Comparison of ENCODE assay signal across 10 mouse cellular contexts in genomic region chr8:116671543-116671942, GRCm38 (mm10).
DNase-seq lines count a peak whose midpoint lies in the region; ATAC-seq and TF ChIP-seq lines count a peak whose summit lies in the region.
"Had no signal": no experiment of that assay in that cellular context is flagged by ENCODE, and none has a peak within 500 bp of the region (broad histone marks: within the 10 kb centered on the region; RNA-seq: fewer than 3 reads in every experiment).

No protein-coding gene starts in this region.

- H3K4me2 ChIP-seq in kidney, postnatal 0 days (ENCODE audit: low read length) = no peak overlapping the region
- no peak overlapping the region for H3K4me2 ChIP-seq in kidney, embryonic 16.5 days (replicated peaks; ENCODE audit: low read depth, low read length)
- no peak overlapping the region for H3K4me2 ChIP-seq in liver, embryonic 14.5 days (ENCODE audit: low read depth)
- H3K4me2 ChIP-seq: heart, embryonic 15.5 days; midbrain, embryonic 13.5 days had no signal

- H3K36me3 ChIP-seq in kidney, postnatal 0 days (ENCODE audit: insufficient read depth, low read length) = no peaks in the 10 kb centered on the region
- H3K36me3 ChIP-seq in kidney, embryonic 16.5 days (ENCODE audit: insufficient read depth, low read length) = peaks cover 3% of the 10 kb centered on the region; the same call in 1 of the 2 replicates
- no peaks in the 10 kb centered on the region for H3K36me3 ChIP-seq in liver, embryonic 14.5 days (replicated peaks; ENCODE audit: control insufficient read depth, insufficient read depth, low read depth)
- H3K36me3 ChIP-seq: heart, embryonic 15.5 days; midbrain, embryonic 13.5 days had no signal

- no peak for TF ChIP-seq EP300 in liver, embryonic 14.5 days (IDR thresholded peaks at IDR 0.05; ENCODE audit: low read depth)

- TF ChIP-seq CTCF in kidney, postnatal 0 days (IDR thresholded peaks at IDR 0.05; ENCODE audit: low read depth) = peak; percentile 53
- 0 out of 2 replicates have a peak, but pooled peaks have one; percentile 16 for TF ChIP-seq CTCF in liver, embryonic 14.5 days (IDR thresholded peaks at IDR 0.05; ENCODE audit: low read depth)

- no peaks in the 10 kb centered on the region for H3K27me3 ChIP-seq in kidney, postnatal 0 days (ENCODE audit: insufficient read depth, low read length)
- H3K27me3 ChIP-seq in kidney, embryonic 16.5 days (ENCODE audit: insufficient read depth, low read length) = no peaks in the 10 kb centered on the region
- no peaks in the 10 kb centered on the region for H3K27me3 ChIP-seq in liver, embryonic 14.5 days (ENCODE audit: control insufficient read depth, insufficient read depth, low read length)
- H3K27me3 ChIP-seq: heart, embryonic 15.5 days; midbrain, embryonic 13.5 days had no signal

- H3K9ac ChIP-seq in kidney, postnatal 0 days (ENCODE audit: low read depth, low read length) = no peak overlapping the region
- H3K9ac ChIP-seq in kidney, embryonic 16.5 days (replicated peaks; ENCODE audit: low read length) = no peak overlapping the region
- no peak overlapping the region for H3K9ac ChIP-seq in liver, embryonic 14.5 days (replicated peaks)
- H3K9ac ChIP-seq: heart, embryonic 15.5 days; midbrain, embryonic 13.5 days had no signal

- no peaks in the 10 kb centered on the region for H3K9me3 ChIP-seq in kidney, postnatal 0 days (replicated peaks; ENCODE audit: low read length)
- H3K9me3 ChIP-seq in kidney, embryonic 16.5 days (ENCODE audit: low read length) = peaks cover 6% of the 10 kb centered on the region; the same call in 1 of the 2 replicates
- H3K9me3 ChIP-seq in liver, embryonic 14.5 days (ENCODE audit: control insufficient read depth, low read length) = no peaks in the 10 kb centered on the region
- H3K9me3 ChIP-seq: heart, embryonic 15.5 days had no signal

- ATAC-seq in kidney, postnatal 0 days (replicated peaks; ENCODE audit: low FRiP score, low read depth) = no peak
- no peak for ATAC-seq in kidney, embryonic 16.5 days (ENCODE audit: low FRiP score, low TSS enrichment)
- ATAC-seq in liver, embryonic 14.5 days (ENCODE audit: insufficient read depth) = no peak
- ATAC-seq: midbrain, embryonic 13.5 days had no signal

- H3K27ac ChIP-seq in kidney, postnatal 0 days = no peak overlapping the region
- no peak overlapping the region for H3K27ac ChIP-seq in kidney, embryonic 16.5 days (ENCODE audit: low read length)
- no peak overlapping the region for H3K27ac ChIP-seq in liver, embryonic 14.5 days
- H3K27ac ChIP-seq: heart, embryonic 15.5 days; midbrain, embryonic 13.5 days had no signal

- peak; percentile 17 for DNase-seq in adrenal gland, postnatal 10 days
- DNase-seq in adrenal gland, adult 2 months = no peak
- peak; percentile 14 for DNase-seq in kidney, postnatal 0 days (ENCODE audit: low spot score)
- DNase-seq in WW6 (ENCODE audit: low read depth, low spot score) = peak; percentile 28
- DNase-seq in liver, embryonic 14.5 days (ENCODE audit: low read depth in 3 of 3, low spot score in 3 of 3) = no peak
- DNase-seq in Muller cell, postnatal 12 days (ENCODE audit: inconsistent ontology term) = no peak
- no peak for DNase-seq in layer of hippocampus, postnatal 36 days

- WGBS in kidney, postnatal 0 days = 54% methylated on average over 5 of the region's 5 CpGs
- WGBS in kidney, embryonic 16.5 days = 55% methylated on average over 5 of the region's 5 CpGs
- WGBS in liver, embryonic 14.5 days (ENCODE audit: insufficient replicate concordance) = 47% methylated on average over 5 of the region's 5 CpGs

- H3K4me3 ChIP-seq in kidney, postnatal 0 days (replicated peaks; ENCODE audit: low read depth, low read length) = no peak overlapping the region
- no peak overlapping the region for H3K4me3 ChIP-seq in kidney, embryonic 16.5 days (ENCODE audit: low read length)
- H3K4me3 ChIP-seq in liver, embryonic 14.5 days (ENCODE audit: insufficient read depth in 1 of 2, low read depth in 2 of 2, low read length in 2 of 2) = no peak overlapping the region
- H3K4me3 ChIP-seq: heart, embryonic 15.5 days; midbrain, embryonic 13.5 days had no signal

- no peaks in the 10 kb centered on the region for H3K4me1 ChIP-seq in kidney, postnatal 0 days (replicated peaks; ENCODE audit: insufficient read depth, low read length)
- H3K4me1 ChIP-seq in kidney, embryonic 16.5 days (ENCODE audit: insufficient read depth, low read length) = no peaks in the 10 kb centered on the region
- H3K4me1 ChIP-seq in liver, embryonic 14.5 days (replicated peaks; ENCODE audit: control insufficient read depth in 2 of 2, insufficient read depth in 2 of 2, low read length in 1 of 2) = no peaks in the 10 kb centered on the region
- H3K4me1 ChIP-seq: heart, embryonic 15.5 days; midbrain, embryonic 13.5 days had no signal

Comparison
In these comparisons a context has a peak if more than half of its experiments do, and no peak if none do; other contexts are left out.
1. DNase-seq: peak in adrenal gland, postnatal 10 days (single experiment), kidney, postnatal 0 days (single experiment) and WW6 (single experiment); none in adrenal gland, adult 2 months (single experiment), liver, embryonic 14.5 days (0 of 3), Muller cell, postnatal 12 days (single experiment) and layer of hippocampus, postnatal 36 days (0 of 2).